Mouse (Mus musculus): ENCODE results near the gene Grin2b. TPM values are rescaled to one million over a fixed set of nuclear protein-coding genes. Genes with fewer than 3 reads are reported as not detected.

Grin2b gene
- polyA plus RNA-seq, 1 experiment from 2014 or later = 0.72 TPM

GRCm38 (mm10) chr6:135882611-135883010 is 290.7 kb downstream of the Grin2b start:
- H3K4me1 ChIP-seq (replicated peaks; ENCODE audit: insufficient read depth, low read length) = no peaks in the 10 kb centered on the region
- no peak overlapping the region for H3K4me2 ChIP-seq (ENCODE audit: low read length)
- no peak for ATAC-seq (replicated peaks; ENCODE audit: low FRiP score, low read depth)
- no peak overlapping the region for H3K9ac ChIP-seq (ENCODE audit: low read depth, low read length)
- no peaks in the 10 kb centered on the region for H3K27me3 ChIP-seq (ENCODE audit: insufficient read depth, low read length)
- no peak for TF ChIP-seq CTCF (IDR thresholded peaks at IDR 0.05; ENCODE audit: low read depth)
- no peak overlapping the region for H3K27ac ChIP-seq
- 27% methylated on average over 5 of the region's 5 CpGs for WGBS
- peak; percentile 6 for DNase-seq (ENCODE audit: low spot score)
- H3K4me3 ChIP-seq (replicated peaks; ENCODE audit: low read depth, low read length) = no peak overlapping the region
- H3K36me3 ChIP-seq (ENCODE audit: insufficient read depth, low read length) = no peaks in the 10 kb centered on the region
- H3K9me3 ChIP-seq (replicated peaks; ENCODE audit: low read length) = no peaks in the 10 kb centered on the region

DNA sequence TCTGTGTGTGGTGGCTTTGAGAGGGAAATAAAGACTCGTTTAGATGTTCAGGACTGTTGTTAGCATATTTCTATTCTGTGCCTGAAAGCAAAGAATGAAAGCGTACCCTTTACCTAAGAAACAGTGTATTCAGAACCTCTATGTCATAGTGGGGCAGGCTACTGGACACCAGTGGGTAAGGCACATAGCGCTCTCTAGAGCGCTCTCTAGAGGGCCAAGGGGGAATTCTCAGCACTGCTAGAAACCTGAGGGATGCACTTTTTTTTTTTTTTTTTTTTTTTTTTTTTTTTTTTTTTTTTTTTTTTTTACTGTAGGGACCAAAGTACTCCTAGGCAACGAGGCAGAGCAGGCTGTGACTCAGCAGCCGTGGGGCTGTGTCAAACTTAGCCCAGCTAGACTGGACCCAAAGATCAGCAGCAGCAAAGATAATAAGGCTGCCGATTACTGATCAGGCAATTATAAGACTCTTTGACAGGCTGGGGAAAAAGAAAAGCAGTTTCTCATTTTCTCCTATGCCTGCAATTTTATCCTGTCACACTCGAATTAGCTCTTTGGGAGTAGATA is 297.1 kb downstream of the Grin2b start:
- Histone ChIP-seq H3K9ac (ENCODE audit: low read depth, low read length) (no peak overlapping the region), H3K27me3 (ENCODE audit: insufficient read depth, low read length) (no peaks in the 10 kb centered on the region), H3K27ac (no peak overlapping the region), H3K9me3 (replicated peaks; ENCODE audit: low read length) (no peaks in the 10 kb centered on the region), H3K4me2 (ENCODE audit: low read length) (no peak overlapping the region), H3K4me3 (replicated peaks; ENCODE audit: low read depth, low read length) (no peak overlapping the region), H3K36me3 (ENCODE audit: insufficient read depth, low read length) (no peaks in the 10 kb centered on the region), H3K4me1 (replicated peaks; ENCODE audit: insufficient read depth, low read length) (no peaks in the 10 kb centered on the region)
- WGBS = 58% methylated on average over 8 of the region's 8 CpGs
- ATAC-seq (replicated peaks; ENCODE audit: low FRiP score, low read depth) = no peak
- no peak for TF ChIP-seq CTCF (IDR thresholded peaks at IDR 0.05; ENCODE audit: low read depth)
- no peak for DNase-seq (ENCODE audit: low spot score)

DNA sequence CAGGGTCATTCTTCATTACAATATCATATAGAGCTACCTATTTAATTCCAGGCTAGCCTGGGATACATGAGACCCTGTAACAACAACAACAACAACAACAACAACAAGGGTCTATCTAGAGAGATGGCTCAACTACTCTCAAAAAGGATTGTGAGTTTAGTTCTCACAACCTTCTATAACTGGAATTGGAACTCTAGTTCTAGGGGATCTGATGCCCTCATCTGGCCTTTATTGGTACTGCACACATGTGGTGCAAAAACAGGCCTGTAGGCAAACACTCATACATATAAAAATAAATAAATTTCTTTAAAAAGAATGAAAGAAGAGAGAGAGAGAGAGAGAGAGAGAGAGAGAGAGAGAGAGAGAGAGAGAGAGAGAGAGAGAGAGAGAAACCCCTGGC is 298.7 kb downstream of the Grin2b start:
- ATAC-seq (replicated peaks; ENCODE audit: low FRiP score, low read depth) (no peak), DNase-seq (ENCODE audit: low spot score) (no peak)
- H3K4me1 ChIP-seq (replicated peaks; ENCODE audit: insufficient read depth, low read length) = no peaks in the 10 kb centered on the region
- no peak overlapping the region for H3K4me2 ChIP-seq (ENCODE audit: low read length)
- H3K27ac ChIP-seq = no peak overlapping the region
- H3K9me3 ChIP-seq (replicated peaks; ENCODE audit: low read length) = no peaks in the 10 kb centered on the region
- TF ChIP-seq CTCF (IDR thresholded peaks at IDR 0.05; ENCODE audit: low read depth) = peak; percentile 17; the same call in 1 of the 2 replicates
- H3K27me3 ChIP-seq (ENCODE audit: insufficient read depth, low read length) = no peaks in the 10 kb centered on the region
- no peak overlapping the region for H3K4me3 ChIP-seq (replicated peaks; ENCODE audit: low read depth, low read length)
- no peaks in the 10 kb centered on the region for H3K36me3 ChIP-seq (ENCODE audit: insufficient read depth, low read length)
- no peak overlapping the region for H3K9ac ChIP-seq (ENCODE audit: low read depth, low read length)

GRCm38 (mm10) chr6:135865832-135866231 is 307.5 kb downstream of the Grin2b start:
- no peak for ATAC-seq (replicated peaks; ENCODE audit: low FRiP score, low read depth)
- no peaks in the 10 kb centered on the region for H3K4me1 ChIP-seq (replicated peaks; ENCODE audit: insufficient read depth, low read length)

GRCm38 (mm10) chr6:135863965-135864364 is 309.3 kb downstream of the Grin2b start:
- TF ChIP-seq CTCF (IDR thresholded peaks at IDR 0.05; ENCODE audit: low read depth) = no peak
- Histone ChIP-seq H3K36me3 (ENCODE audit: insufficient read depth, low read length) (no peaks in the 10 kb centered on the region), H3K4me2 (ENCODE audit: low read length) (no peak overlapping the region), H3K27me3 (ENCODE audit: insufficient read depth, low read length) (no peaks in the 10 kb centered on the region), H3K9me3 (replicated peaks; ENCODE audit: low read length) (no peaks in the 10 kb centered on the region), H3K4me3 (replicated peaks; ENCODE audit: low read depth, low read length) (no peak overlapping the region), H3K9ac (ENCODE audit: low read depth, low read length) (no peak overlapping the region), H3K27ac (no peak overlapping the region), H3K4me1 (replicated peaks; ENCODE audit: insufficient read depth, low read length) (no peaks in the 10 kb centered on the region)
- ATAC-seq (replicated peaks; ENCODE audit: low FRiP score, low read depth) (no peak), DNase-seq (ENCODE audit: low spot score) (no peak)
- WGBS = 71% methylated on average over 5 of the region's 5 CpGs

More at GRCm38 (mm10) chr6:135865832-135866231, 307.5 kb downstream of the Grin2b start:
- Histone ChIP-seq H3K36me3 (ENCODE audit: insufficient read depth, low read length) (no peaks in the 10 kb centered on the region), H3K4me2 (ENCODE audit: low read length) (no peak overlapping the region), H3K27me3 (ENCODE audit: insufficient read depth, low read length) (no peaks in the 10 kb centered on the region), H3K4me3 (replicated peaks; ENCODE audit: low read depth, low read length) (no peak overlapping the region), H3K9me3 (replicated peaks; ENCODE audit: low read length) (no peaks in the 10 kb centered on the region), H3K27ac (no peak overlapping the region), H3K9ac (ENCODE audit: low read depth, low read length) (no peak overlapping the region)
- no peak for DNase-seq (ENCODE audit: low spot score)
- TF ChIP-seq CTCF (IDR thresholded peaks at IDR 0.05; ENCODE audit: low read depth) = no peak
- 67% methylated on average over 7 of the region's 7 CpGs for WGBS

- TF ChIP-seq CTCF (IDR thresholded peaks at IDR 0.05; ENCODE audit: low read depth) = no peak
- no peak overlapping the region for H3K4me3 ChIP-seq (replicated peaks; ENCODE audit: low read depth, low read length)
- no peak overlapping the region for H3K27ac ChIP-seq
- H3K9me3 ChIP-seq (replicated peaks; ENCODE audit: low read length) = no peaks in the 10 kb centered on the region
- H3K27me3 ChIP-seq (ENCODE audit: insufficient read depth, low read length) = no peaks in the 10 kb centered on the region
- H3K9ac ChIP-seq (ENCODE audit: low read depth, low read length) = no peak overlapping the region
- ATAC-seq (replicated peaks; ENCODE audit: low FRiP score, low read depth) = no peak
- WGBS = 60% methylated on average over 8 of the region's 8 CpGs
- H3K4me1 ChIP-seq (replicated peaks; ENCODE audit: insufficient read depth, low read length) = no peaks in the 10 kb centered on the region
- H3K36me3 ChIP-seq (ENCODE audit: insufficient read depth, low read length) = no peaks in the 10 kb centered on the region
- no peak for DNase-seq (ENCODE audit: low spot score)
- H3K4me2 ChIP-seq (ENCODE audit: low read length) = no peak overlapping the region
Observed at GRCm38 (mm10) chr6:135859502-135859901, 313.8 kb downstream of the Grin2b start.

DNA sequence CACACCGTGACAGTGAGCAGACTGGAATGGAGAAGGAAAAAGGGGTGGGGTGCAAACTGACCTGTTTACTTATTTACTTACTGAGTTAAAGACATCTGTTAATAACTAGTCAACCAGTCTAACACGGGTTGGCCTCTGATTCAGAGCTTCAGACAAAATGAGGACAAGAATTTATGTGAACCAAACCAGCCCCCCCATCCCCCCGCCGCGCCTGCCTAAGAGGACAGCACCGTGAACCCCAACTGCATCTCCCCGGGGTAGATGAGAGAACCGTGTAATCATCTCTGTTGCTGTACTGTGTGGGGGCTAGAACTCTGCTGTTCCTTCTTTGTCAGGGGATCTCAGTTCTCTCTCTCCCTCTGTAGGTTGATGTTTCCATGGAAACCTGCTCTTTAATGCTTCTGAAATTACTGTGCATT is 319.1 kb downstream of the Grin2b start:
- no peak for TF ChIP-seq CTCF (IDR thresholded peaks at IDR 0.05; ENCODE audit: low read depth)
- ATAC-seq (replicated peaks; ENCODE audit: low FRiP score, low read depth) = peak; percentile 90
- 30% methylated on average over 8 of the region's 8 CpGs for WGBS

More for the DNA sequence above, 319.1 kb downstream of the Grin2b start:
- Histone ChIP-seq H3K4me1 (replicated peaks; ENCODE audit: insufficient read depth, low read length) (no peaks in the 10 kb centered on the region), H3K9me3 (replicated peaks; ENCODE audit: low read length) (no peaks in the 10 kb centered on the region), H3K27ac (peak overlapping the region; percentile 13; the same call in 1 of the 2 replicates), H3K27me3 (ENCODE audit: insufficient read depth, low read length) (no peaks in the 10 kb centered on the region), H3K36me3 (ENCODE audit: insufficient read depth, low read length) (no peaks in the 10 kb centered on the region), H3K9ac (ENCODE audit: low read depth, low read length) (no peak overlapping the region), H3K4me3 (replicated peaks; ENCODE audit: low read depth, low read length) (no peak overlapping the region), H3K4me2 (ENCODE audit: low read length) (peak overlapping the region; percentile 28; the same call in 1 of the 2 replicates)
- DNase-seq (ENCODE audit: low spot score) = peak; percentile 49

Data from kidney, postnatal 0 days (tissue).